Mouse (Mus musculus): ENCODE data around the gene Hdgfl3.

Gene Hdgfl3

GRCm38 (mm10) chr7:81934267-81934745, at the start of gene Hdgfl3:
Hdgfl3 (minus strand) TSS chr7:81934473.
- Histone ChIP-seq H3K27me3 (ENCODE audit: insufficient read depth, low read length) (peaks cover 58% of the 10 kb centered on the region), H3K36me3 (ENCODE audit: insufficient read depth, low read length) (no peaks in the 10 kb centered on the region), H3K4me1 (replicated peaks; ENCODE audit: low read depth, low read length) (peaks cover 8% of the 10 kb centered on the region; the same call in 1 of the 2 replicates), H3K9me3 (ENCODE audit: low read length) (peaks cover 2% of the 10 kb centered on the region; the same call in 1 of the 2 replicates), H3K4me3 (replicated peaks; ENCODE audit: low read length) (peak within 1 kb of the TSS; percentile 81)
- TF ChIP-seq CTCF (conservative IDR thresholded peaks at IDR 0.05; ENCODE audit: low read length) (no peak), POU5F1 (IDR thresholded peaks at IDR 0.05; ENCODE audit: borderline replicate concordance, low read length) (no peak), NANOG (IDR thresholded peaks at IDR 0.05; ENCODE audit: borderline replicate concordance, low read length) (no peak)

- TF ChIP-seq CTCF (conservative IDR thresholded peaks at IDR 0.05; ENCODE audit: low read length) (no peak), NANOG (IDR thresholded peaks at IDR 0.05; ENCODE audit: borderline replicate concordance, low read length) (no peak), POU5F1 (IDR thresholded peaks at IDR 0.05; ENCODE audit: borderline replicate concordance, low read length) (no peak)
- peaks cover 8% of the 10 kb centered on the region for H3K27me3 ChIP-seq (ENCODE audit: insufficient read depth, low read length)
- H3K4me1 ChIP-seq (replicated peaks; ENCODE audit: low read depth, low read length): no peaks in the 10 kb centered on the region
- H3K4me3 ChIP-seq (replicated peaks; ENCODE audit: low read length): no peak overlapping the region
- H3K36me3 ChIP-seq (ENCODE audit: insufficient read depth, low read length): no peaks in the 10 kb centered on the region
- H3K9me3 ChIP-seq (ENCODE audit: low read length): no peaks in the 10 kb centered on the region
Observed at GRCm38 (mm10) chr7:81983651-81984050, 49.4 kb upstream of the Hdgfl3 start.

GRCm38 (mm10) chr7:81978304-81978703, 44.0 kb upstream of the Hdgfl3 start:
- Histone ChIP-seq H3K27me3 (ENCODE audit: insufficient read depth, low read length) (peaks cover 13% of the 10 kb centered on the region), H3K9me3 (ENCODE audit: low read length) (no peaks in the 10 kb centered on the region), H3K36me3 (ENCODE audit: insufficient read depth, low read length) (no peaks in the 10 kb centered on the region), H3K4me1 (replicated peaks; ENCODE audit: low read depth, low read length) (no peaks in the 10 kb centered on the region), H3K4me3 (replicated peaks; ENCODE audit: low read length) (no peak overlapping the region)
- no peak for TF ChIP-seq POU5F1 (IDR thresholded peaks at IDR 0.05; ENCODE audit: borderline replicate concordance, low read length)
- TF ChIP-seq NANOG (IDR thresholded peaks at IDR 0.05; ENCODE audit: borderline replicate concordance, low read length): no peak
- TF ChIP-seq CTCF (conservative IDR thresholded peaks at IDR 0.05; ENCODE audit: low read length): no peak

- Histone ChIP-seq H3K4me1 (replicated peaks; ENCODE audit: low read depth, low read length) (no peaks in the 10 kb centered on the region), H3K27me3 (ENCODE audit: insufficient read depth, low read length) (peaks cover 17% of the 10 kb centered on the region), H3K4me3 (replicated peaks; ENCODE audit: low read length) (no peak overlapping the region), H3K9me3 (ENCODE audit: low read length) (no peaks in the 10 kb centered on the region), H3K36me3 (ENCODE audit: insufficient read depth, low read length) (no peaks in the 10 kb centered on the region)
- TF ChIP-seq NANOG (IDR thresholded peaks at IDR 0.05; ENCODE audit: borderline replicate concordance, low read length): no peak
- no peak for TF ChIP-seq CTCF (conservative IDR thresholded peaks at IDR 0.05; ENCODE audit: low read length)
- no peak for TF ChIP-seq POU5F1 (IDR thresholded peaks at IDR 0.05; ENCODE audit: borderline replicate concordance, low read length)
Observed at GRCm38 (mm10) chr7:81974616-81975015, 40.3 kb upstream of the Hdgfl3 start.

- Histone ChIP-seq H3K4me1 (replicated peaks; ENCODE audit: low read depth, low read length) (no peaks in the 10 kb centered on the region), H3K4me3 (replicated peaks; ENCODE audit: low read length) (no peak overlapping the region), H3K36me3 (ENCODE audit: insufficient read depth, low read length) (no peaks in the 10 kb centered on the region), H3K27me3 (ENCODE audit: insufficient read depth, low read length) (peaks cover 17% of the 10 kb centered on the region), H3K9me3 (ENCODE audit: low read length) (no peaks in the 10 kb centered on the region)
- TF ChIP-seq CTCF (conservative IDR thresholded peaks at IDR 0.05; ENCODE audit: low read length): no peak
- TF ChIP-seq NANOG (IDR thresholded peaks at IDR 0.05; ENCODE audit: borderline replicate concordance, low read length): no peak
- no peak for TF ChIP-seq POU5F1 (IDR thresholded peaks at IDR 0.05; ENCODE audit: borderline replicate concordance, low read length)
Observed at GRCm38 (mm10) chr7:81973939-81974338, 39.7 kb upstream of the Hdgfl3 start.

GRCm38 (mm10) chr7:81973339-81973738, 39.1 kb upstream of the Hdgfl3 start:
- Histone ChIP-seq H3K4me1 (replicated peaks; ENCODE audit: low read depth, low read length) (no peaks in the 10 kb centered on the region), H3K36me3 (ENCODE audit: insufficient read depth, low read length) (no peaks in the 10 kb centered on the region), H3K9me3 (ENCODE audit: low read length) (no peaks in the 10 kb centered on the region), H3K27me3 (ENCODE audit: insufficient read depth, low read length) (peaks cover 17% of the 10 kb centered on the region), H3K4me3 (replicated peaks; ENCODE audit: low read length) (no peak overlapping the region)
- TF ChIP-seq CTCF (conservative IDR thresholded peaks at IDR 0.05; ENCODE audit: low read length): no peak
- no peak for TF ChIP-seq POU5F1 (IDR thresholded peaks at IDR 0.05; ENCODE audit: borderline replicate concordance, low read length)
- no peak for TF ChIP-seq NANOG (IDR thresholded peaks at IDR 0.05; ENCODE audit: borderline replicate concordance, low read length)

GRCm38 (mm10) chr7:81968975-81969374, 34.7 kb upstream of the Hdgfl3 start:
- Histone ChIP-seq H3K9me3 (ENCODE audit: low read length) (no peaks in the 10 kb centered on the region), H3K27me3 (ENCODE audit: insufficient read depth, low read length) (peaks cover 11% of the 10 kb centered on the region), H3K4me3 (replicated peaks; ENCODE audit: low read length) (no peak overlapping the region), H3K36me3 (ENCODE audit: insufficient read depth, low read length) (no peaks in the 10 kb centered on the region), H3K4me1 (replicated peaks; ENCODE audit: low read depth, low read length) (no peaks in the 10 kb centered on the region)
- TF ChIP-seq CTCF (conservative IDR thresholded peaks at IDR 0.05; ENCODE audit: low read length) (no peak), NANOG (IDR thresholded peaks at IDR 0.05; ENCODE audit: borderline replicate concordance, low read length) (no peak), POU5F1 (IDR thresholded peaks at IDR 0.05; ENCODE audit: borderline replicate concordance, low read length) (no peak)

- peaks cover 5% of the 10 kb centered on the region for H3K27me3 ChIP-seq (ENCODE audit: insufficient read depth, low read length)
- TF ChIP-seq CTCF (conservative IDR thresholded peaks at IDR 0.05; ENCODE audit: low read length) (no peak), POU5F1 (IDR thresholded peaks at IDR 0.05; ENCODE audit: borderline replicate concordance, low read length) (no peak), NANOG (IDR thresholded peaks at IDR 0.05; ENCODE audit: borderline replicate concordance, low read length) (no peak)
- H3K4me1 ChIP-seq (replicated peaks; ENCODE audit: low read depth, low read length): no peaks in the 10 kb centered on the region
- no peaks in the 10 kb centered on the region for H3K36me3 ChIP-seq (ENCODE audit: insufficient read depth, low read length)
- no peak overlapping the region for H3K4me3 ChIP-seq (replicated peaks; ENCODE audit: low read length)
- no peaks in the 10 kb centered on the region for H3K9me3 ChIP-seq (ENCODE audit: low read length)
Observed at GRCm38 (mm10) chr7:81968451-81968850, 34.2 kb upstream of the Hdgfl3 start.

GRCm38 (mm10) chr7:81966195-81966594, 31.9 kb upstream of the Hdgfl3 start:
- no peak for TF ChIP-seq NANOG (IDR thresholded peaks at IDR 0.05; ENCODE audit: borderline replicate concordance, low read length)
- no peak for TF ChIP-seq POU5F1 (IDR thresholded peaks at IDR 0.05; ENCODE audit: borderline replicate concordance, low read length)
- no peak for TF ChIP-seq CTCF (conservative IDR thresholded peaks at IDR 0.05; ENCODE audit: low read length)
- H3K36me3 ChIP-seq (ENCODE audit: insufficient read depth, low read length): no peaks in the 10 kb centered on the region
- H3K4me1 ChIP-seq (replicated peaks; ENCODE audit: low read depth, low read length): no peaks in the 10 kb centered on the region
- H3K9me3 ChIP-seq (ENCODE audit: low read length): no peaks in the 10 kb centered on the region
- H3K4me3 ChIP-seq (replicated peaks; ENCODE audit: low read length): no peak overlapping the region
- no peaks in the 10 kb centered on the region for H3K27me3 ChIP-seq (ENCODE audit: insufficient read depth, low read length)
